Mouse (Mus musculus): ENCODE measurements at regions not wholly inside any gene's neighbourhood (a gene's known extent, or its start where the extent isn't known, plus 50 kb on each side); places are given as distances from the start of the nearest gene placed in this dataset.
A peak's percentile ranks its signal among the peaks of the same experiment; 100 is the strongest.
"Not testable (repeated sequence)": the region's sequence is repeated elsewhere in the genome, so short reads cannot be mapped to it uniquely, and the experiment has no call there.

- no peak for DNase-seq (ENCODE audit: low read depth, low spot score)
Observed at GRCm38 (mm10) chr6:4149663-4150062, 62.9 kb upstream of the Bet1 start.

GRCm38 (mm10) chr6:4158293-4158692 is 71.5 kb upstream of the Bet1 start:
- no peak for DNase-seq (ENCODE audit: low read depth, low spot score)

- no peak for DNase-seq (ENCODE audit: low read depth, low spot score)
Observed at GRCm38 (mm10) chr6:4163733-4164132, 77.0 kb upstream of the Bet1 start.

- no peak for DNase-seq (ENCODE audit: low read depth, low spot score)
Observed at GRCm38 (mm10) chr6:4167112-4167511, 80.3 kb upstream of the Bet1 start.

GRCm38 (mm10) chr6:4167757-4168156 is 81.0 kb upstream of the Bet1 start:
- no peak for DNase-seq (ENCODE audit: low read depth, low spot score)

GRCm38 (mm10) chr6:4171561-4171960 is 84.8 kb upstream of the Bet1 start:
- no peak for DNase-seq (ENCODE audit: low read depth, low spot score)

- no peak for DNase-seq (ENCODE audit: low read depth, low spot score)
Observed at GRCm38 (mm10) chr6:4187683-4188082, 100.9 kb upstream of the Bet1 start.

- peak; percentile 20 for DNase-seq (ENCODE audit: low read depth, low spot score)
Observed at GRCm38 (mm10) chr6:4190976-4191375, 104.2 kb upstream of the Bet1 start.

GRCm38 (mm10) chr6:4193286-4193685 is 106.5 kb upstream of the Bet1 start:
- no peak for DNase-seq (ENCODE audit: low read depth, low spot score)

- DNase-seq (ENCODE audit: low read depth, low spot score): no peak
Observed at GRCm38 (mm10) chr6:4201176-4201575, 114.4 kb upstream of the Bet1 start.

- DNase-seq (ENCODE audit: low read depth, low spot score): no peak
Observed at GRCm38 (mm10) chr6:4205681-4206080, 118.9 kb upstream of the Bet1 start.

GRCm38 (mm10) chr6:4245265-4246112 is 158.7 kb upstream of the Bet1 start:
- DNase-seq (ENCODE audit: low read depth, low spot score): no peak

GRCm38 (mm10) chr6:4246113-4246419 is 159.3 kb upstream of the Bet1 start:
- no peak for DNase-seq (ENCODE audit: low read depth, low spot score)

- DNase-seq (ENCODE audit: low read depth, low spot score): no peak
Observed at GRCm38 (mm10) chr6:4276607-4277006, 189.8 kb upstream of the Bet1 start.

GRCm38 (mm10) chr6:4277245-4277890 is 190.6 kb upstream of the Bet1 start:
- DNase-seq (ENCODE audit: low read depth, low spot score): no peak

- no peak for DNase-seq (ENCODE audit: low read depth, low spot score)
Observed at GRCm38 (mm10) chr6:4291380-4291779, 204.6 kb upstream of the Bet1 start.

GRCm38 (mm10) chr6:4303410-4303809 is 201.2 kb upstream of the Col1a2 start:
- DNase-seq (ENCODE audit: low read depth, low spot score): not testable (repeated sequence)

- no peak for DNase-seq (ENCODE audit: low read depth, low spot score)
Observed at GRCm38 (mm10) chr6:4349953-4350352, 154.7 kb upstream of the Col1a2 start.

- DNase-seq (ENCODE audit: low read depth, low spot score): no peak
Observed at GRCm38 (mm10) chr6:4362220-4362619, 142.4 kb upstream of the Col1a2 start.

- DNase-seq (ENCODE audit: low read depth, low spot score): no peak
Observed at GRCm38 (mm10) chr6:4375465-4376037, 129.1 kb upstream of the Col1a2 start.

GRCm38 (mm10) chr6:4396808-4397207 is 107.8 kb upstream of the Col1a2 start:
- no peak for DNase-seq (ENCODE audit: low read depth, low spot score)

- DNase-seq (ENCODE audit: low read depth, low spot score): no peak
Observed at GRCm38 (mm10) chr6:4397695-4398598, 106.7 kb upstream of the Col1a2 start.
